Mouse (Mus musculus) thymus, adult 2 months (tissue): ENCODE results near the gene Kcnj13.

Experiments
- CTCF ChIP-seq: fragments of 200-500 bp; IDR thresholded peaks from 2 replicates; pipeline ENCODE4 v1.5.1; 2012; ENCODE audit warnings: mild to moderate bottlenecking, control low read depth, low read length, moderate library complexity, borderline replicate concordance; ENCODE audit not compliant: control insufficient read depth, poor library complexity, insufficient read depth; ENCODE audit errors: extremely low read depth
- POLR2A ChIP-seq: fragments of 200-500 bp; IDR thresholded peaks from 2 replicates; pipeline ENCODE4 v1.6.1; 2012; ENCODE audit warnings: mild to moderate bottlenecking, low read length, control low read depth, moderate library complexity; ENCODE audit not compliant: control insufficient read depth, poor library complexity, insufficient read depth; ENCODE audit errors: extremely low read depth

- TF ChIP-seq POLR2A (no peak), CTCF (no peak)
Measured at GRCm38 (mm10) chr1:87379919-87380318, 14.6 kb downstream of the Kcnj13 start.
